Mouse (Mus musculus) megakaryocyte, embryonic 14.5 days (primary cell): Measurements from ENCODE around the gene Dusp1.

Experiments
- FLI1 ChIP-seq: IDR thresholded peaks from 2 replicates; pipeline ENCODE4 v1.6.1; 2012; ENCODE audit warnings: low read length, inconsistent platforms, mixed read lengths
- GATA1 ChIP-seq: IDR thresholded peaks from 3 replicates; pipeline ENCODE4 v1.6.1; 2012; ENCODE audit warnings: mixed read lengths, low read length, inconsistent platforms, borderline replicate concordance

GRCm38 (mm10) chr17:26563476-26563875, 1.5 kb upstream of the Dusp1 start:
- TF ChIP-seq GATA1 = no peak
- TF ChIP-seq FLI1 = no peak
